Mouse (Mus musculus): ENCODE data around the gene Sgip1. TPM values are rescaled to one million over a fixed set of nuclear protein-coding genes. Genes with fewer than 3 reads are reported as not detected.

The Sgip1 gene
- polyA plus RNA-seq, 1 experiment, result 0.35 TPM

DNA sequence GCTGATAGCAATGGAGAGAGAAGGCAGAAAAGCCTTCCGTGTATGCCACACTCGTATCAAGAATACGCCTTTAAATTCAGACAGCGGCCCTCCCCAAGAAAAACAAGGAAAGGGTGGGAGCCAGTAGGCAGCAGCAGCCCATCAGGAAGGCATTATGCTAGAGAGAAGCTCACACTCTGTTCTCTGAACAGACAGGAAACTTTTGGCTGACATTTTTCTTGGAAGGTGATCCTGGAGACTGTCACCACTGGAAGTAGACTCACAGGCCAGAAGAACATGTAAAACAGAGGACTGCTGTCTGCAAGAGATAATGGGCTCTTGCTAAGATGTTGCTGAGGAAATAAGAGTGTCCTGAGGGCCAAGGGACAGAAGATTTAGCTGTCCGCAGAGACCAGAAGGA lies 158.6 kb downstream of the Sgip1 start:
- Histone ChIP-seq H3K27ac (ENCODE audit: insufficient read depth, low read depth, low read length) (no peak overlapping the region), H3K36me3 (ENCODE audit: control insufficient read depth, insufficient read depth, low read length) (no peaks in the 10 kb centered on the region), H3K4me1 (ENCODE audit: control insufficient read depth, insufficient read depth, insufficient read length, low read length) (no peaks in the 10 kb centered on the region), H3K27me3 (ENCODE audit: control insufficient read depth, insufficient read depth, low read length) (no peaks in the 10 kb centered on the region), H3K4me3 (ENCODE audit: low read depth, low read length) (no peak overlapping the region)
- TF ChIP-seq POLR2A (IDR thresholded peaks at IDR 0.05; ENCODE audit: low read depth, low read length), result no peak
- TF ChIP-seq CTCF (IDR thresholded peaks at IDR 0.05; ENCODE audit: extremely low read depth, insufficient read length, insufficient replicate concordance, low read depth, low read length), result no peak
- WGBS, result 93% methylated on average over 5 of the region's 5 CpGs

DNA sequence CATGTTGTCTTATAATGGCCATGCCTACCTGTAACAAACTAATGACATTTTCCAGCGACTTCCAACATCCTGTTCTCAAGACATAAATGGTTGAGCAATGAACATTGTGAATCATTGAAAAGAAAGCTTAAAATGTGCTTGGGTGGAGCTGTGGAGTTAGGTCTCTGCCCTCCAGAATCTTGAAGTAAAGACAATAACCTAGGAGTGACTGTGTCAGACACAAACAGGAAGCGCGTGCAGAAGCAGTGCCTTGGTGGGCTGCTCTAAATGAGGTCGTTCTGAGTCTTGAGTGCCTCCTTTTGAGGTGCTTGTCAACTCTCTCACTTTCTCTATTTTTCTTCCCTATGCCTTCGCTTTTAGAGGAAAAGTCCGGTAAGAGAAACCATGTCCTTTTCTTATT lies 159.1 kb downstream of the Sgip1 start:
- 81% methylated on average over 6 of the region's 6 CpGs for WGBS

DNA sequence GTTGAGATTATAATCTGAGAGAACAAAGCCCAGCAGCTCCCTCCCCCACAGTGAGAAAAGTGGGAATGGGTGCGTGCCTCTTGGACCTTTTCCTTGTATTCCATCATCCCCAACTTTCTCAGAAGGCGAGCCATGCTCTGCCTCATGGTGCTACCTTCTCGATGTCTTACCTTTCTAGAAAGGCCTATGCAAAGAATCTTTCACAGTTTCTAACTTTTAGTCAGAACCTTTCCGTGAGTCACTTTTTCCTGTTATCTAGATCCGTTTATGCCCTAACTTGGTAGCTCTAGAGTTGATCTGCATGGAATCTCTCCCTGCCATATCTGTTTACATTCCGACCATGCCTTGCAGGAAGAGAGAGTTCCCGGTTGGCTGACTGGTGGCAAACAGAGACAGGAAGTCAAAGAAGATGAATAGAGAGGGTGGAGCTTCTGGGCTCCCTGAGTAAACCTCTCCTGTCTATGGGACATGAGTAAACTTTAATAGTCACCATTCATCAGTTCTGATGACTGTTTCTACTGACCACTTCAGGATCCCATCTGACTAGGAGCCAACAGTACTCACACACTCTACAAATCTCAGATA lies 166.8 kb downstream of the Sgip1 start:
- Histone ChIP-seq H3K4me1 (ENCODE audit: control insufficient read depth, insufficient read depth, insufficient read length, low read length) (no peaks in the 10 kb centered on the region), H3K27me3 (ENCODE audit: control insufficient read depth, insufficient read depth, low read length) (no peaks in the 10 kb centered on the region), H3K27ac (ENCODE audit: insufficient read depth, low read depth, low read length) (no peak overlapping the region), H3K36me3 (ENCODE audit: control insufficient read depth, insufficient read depth, low read length) (no peaks in the 10 kb centered on the region), H3K4me3 (ENCODE audit: low read depth, low read length) (no peak overlapping the region)
- TF ChIP-seq CTCF (IDR thresholded peaks at IDR 0.05; ENCODE audit: extremely low read depth, insufficient read length, insufficient replicate concordance, low read depth, low read length), result no peak
- TF ChIP-seq POLR2A (IDR thresholded peaks at IDR 0.05; ENCODE audit: low read depth, low read length), result no peak
- 46% methylated on average over 7 of the region's 7 CpGs for WGBS

More for the DNA sequence above, 159.1 kb downstream of the Sgip1 start:
- TF ChIP-seq CTCF (IDR thresholded peaks at IDR 0.05; ENCODE audit: extremely low read depth, insufficient read length, insufficient replicate concordance, low read depth, low read length), result no peak
- TF ChIP-seq POLR2A (IDR thresholded peaks at IDR 0.05; ENCODE audit: low read depth, low read length), result no peak
- H3K4me3 ChIP-seq (ENCODE audit: low read depth, low read length), result no peak overlapping the region
- no peaks in the 10 kb centered on the region for H3K36me3 ChIP-seq (ENCODE audit: control insufficient read depth, insufficient read depth, low read length)
- no peaks in the 10 kb centered on the region for H3K27me3 ChIP-seq (ENCODE audit: control insufficient read depth, insufficient read depth, low read length)
- H3K4me1 ChIP-seq (ENCODE audit: control insufficient read depth, insufficient read depth, insufficient read length, low read length), result no peaks in the 10 kb centered on the region
- H3K27ac ChIP-seq (ENCODE audit: insufficient read depth, low read depth, low read length), result no peak overlapping the region

DNA sequence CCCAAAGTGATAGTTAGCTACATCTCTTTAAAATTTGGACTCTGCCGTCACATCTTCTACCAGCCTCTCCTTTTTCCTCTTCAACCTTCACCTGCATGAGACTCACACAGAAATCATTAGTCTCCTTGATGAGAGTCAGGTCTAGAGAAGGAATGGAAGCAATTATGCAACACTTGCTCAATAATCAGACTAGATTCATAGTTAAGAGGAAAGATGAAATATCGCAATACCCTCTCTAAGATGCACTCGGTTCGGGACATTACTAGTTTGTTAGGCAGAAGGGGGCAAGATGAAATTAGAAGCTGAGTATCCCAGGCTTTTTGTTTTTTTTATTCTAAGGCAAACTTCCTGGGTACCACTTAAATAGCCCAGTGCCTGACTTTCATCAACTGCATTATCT lies 169.1 kb downstream of the Sgip1 start:
- Histone ChIP-seq H3K4me1 (ENCODE audit: control insufficient read depth, insufficient read depth, insufficient read length, low read length) (no peaks in the 10 kb centered on the region), H3K36me3 (ENCODE audit: control insufficient read depth, insufficient read depth, low read length) (no peaks in the 10 kb centered on the region), H3K27ac (ENCODE audit: insufficient read depth, low read depth, low read length) (no peak overlapping the region), H3K27me3 (ENCODE audit: control insufficient read depth, insufficient read depth, low read length) (no peaks in the 10 kb centered on the region), H3K4me3 (ENCODE audit: low read depth, low read length) (no peak overlapping the region)
- 92% methylated on average over 4 of the region's 4 CpGs for WGBS
- TF ChIP-seq CTCF (IDR thresholded peaks at IDR 0.05; ENCODE audit: extremely low read depth, insufficient read length, insufficient replicate concordance, low read depth, low read length), result no peak
- no peak for TF ChIP-seq POLR2A (IDR thresholded peaks at IDR 0.05; ENCODE audit: low read depth, low read length)

DNA sequence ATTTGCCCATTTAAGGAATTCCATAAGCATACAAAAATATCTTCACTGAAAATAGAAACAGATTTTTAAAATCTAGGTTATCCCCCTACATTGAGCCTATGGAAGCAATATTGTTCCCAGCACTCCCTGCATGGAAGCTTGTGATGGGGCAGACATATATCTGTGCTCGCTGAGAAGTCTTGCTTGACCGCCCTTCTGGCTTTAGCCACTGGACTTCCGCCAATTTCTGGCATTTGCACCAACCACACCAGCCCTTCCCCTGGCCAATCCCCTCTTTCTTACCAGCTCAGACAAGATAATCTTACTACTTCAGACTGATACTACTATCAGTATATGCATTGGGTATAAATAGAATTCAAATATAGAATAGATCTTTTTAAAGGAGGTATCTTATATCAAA lies 172.1 kb downstream of the Sgip1 start:
- 91% methylated on average over 3 of the region's 3 CpGs for WGBS
- no peak for TF ChIP-seq CTCF (IDR thresholded peaks at IDR 0.05; ENCODE audit: extremely low read depth, insufficient read length, insufficient replicate concordance, low read depth, low read length)
- no peak for TF ChIP-seq POLR2A (IDR thresholded peaks at IDR 0.05; ENCODE audit: low read depth, low read length)
- no peak overlapping the region for H3K4me3 ChIP-seq (ENCODE audit: low read depth, low read length)
- no peaks in the 10 kb centered on the region for H3K27me3 ChIP-seq (ENCODE audit: control insufficient read depth, insufficient read depth, low read length)
- no peaks in the 10 kb centered on the region for H3K36me3 ChIP-seq (ENCODE audit: control insufficient read depth, insufficient read depth, low read length)
- H3K4me1 ChIP-seq (ENCODE audit: control insufficient read depth, insufficient read depth, insufficient read length, low read length), result no peaks in the 10 kb centered on the region
- no peak overlapping the region for H3K27ac ChIP-seq (ENCODE audit: insufficient read depth, low read depth, low read length)

DNA sequence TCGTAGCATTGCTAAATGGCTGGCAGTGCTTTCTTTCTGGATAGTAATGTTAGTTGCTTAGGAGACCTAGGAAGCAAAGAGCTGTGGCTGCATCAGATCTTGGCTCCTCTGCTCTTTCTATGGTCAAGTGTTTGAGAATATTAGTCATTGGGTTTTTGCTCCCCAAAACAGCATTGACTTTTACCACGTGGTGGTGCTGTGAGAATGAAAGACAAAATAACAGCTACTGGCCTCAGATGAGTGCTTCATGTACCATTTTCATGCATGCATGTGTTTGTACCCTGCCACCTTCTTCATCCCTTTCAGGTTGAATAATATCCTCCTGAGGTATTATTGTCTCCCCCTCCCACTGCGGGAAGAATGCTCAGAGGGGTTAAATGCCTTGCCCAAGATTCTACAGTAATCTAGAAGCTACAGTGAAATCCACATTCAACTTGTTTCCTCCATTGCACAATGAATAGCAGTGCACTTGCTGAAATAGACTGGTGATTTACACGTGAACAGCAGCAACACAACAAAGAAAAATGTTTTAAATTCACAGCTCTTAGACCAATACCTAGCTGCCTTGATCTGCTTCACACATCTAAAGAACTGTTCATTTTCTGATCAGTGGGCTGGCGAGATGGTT lies 172.7 kb downstream of the Sgip1 start:
- Histone ChIP-seq H3K27ac (ENCODE audit: insufficient read depth, low read depth, low read length) (no peak overlapping the region), H3K36me3 (ENCODE audit: control insufficient read depth, insufficient read depth, low read length) (no peaks in the 10 kb centered on the region), H3K27me3 (ENCODE audit: control insufficient read depth, insufficient read depth, low read length) (no peaks in the 10 kb centered on the region), H3K4me3 (ENCODE audit: low read depth, low read length) (no peak overlapping the region), H3K4me1 (ENCODE audit: control insufficient read depth, insufficient read depth, insufficient read length, low read length) (no peaks in the 10 kb centered on the region)
- TF ChIP-seq POLR2A (IDR thresholded peaks at IDR 0.05; ENCODE audit: low read depth, low read length) (no peak), CTCF (IDR thresholded peaks at IDR 0.05; ENCODE audit: extremely low read depth, insufficient read length, insufficient replicate concordance, low read depth, low read length) (no peak)
- WGBS, result 67% methylated on average over 5 of the region's 5 CpGs

DNA sequence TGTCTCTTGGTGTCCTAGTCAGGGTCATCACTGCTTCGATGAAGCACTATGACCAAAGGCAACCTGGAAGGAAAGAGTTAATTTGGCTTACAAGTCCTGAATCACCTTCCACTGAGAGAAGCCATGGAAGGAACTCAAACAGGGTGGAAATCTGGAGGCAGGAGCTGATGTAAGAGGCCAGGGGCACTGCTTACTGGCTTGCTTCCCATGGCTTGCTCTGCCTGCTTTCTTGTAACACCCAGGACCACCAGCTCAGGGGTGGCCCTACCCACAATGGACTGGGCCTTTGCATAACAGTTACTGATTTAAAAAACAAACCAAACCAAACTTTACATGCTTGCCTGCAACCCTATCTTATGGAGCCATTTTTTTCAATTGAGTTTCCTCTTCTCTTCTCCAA lies 177.1 kb downstream of the Sgip1 start:
- no peak for TF ChIP-seq POLR2A (IDR thresholded peaks at IDR 0.05; ENCODE audit: low read depth, low read length)
- TF ChIP-seq CTCF (IDR thresholded peaks at IDR 0.05; ENCODE audit: extremely low read depth, insufficient read length, insufficient replicate concordance, low read depth, low read length), result no peak
- WGBS, result 80% methylated on average over 1 of the region's 1 CpGs
- Histone ChIP-seq H3K4me1 (ENCODE audit: control insufficient read depth, insufficient read depth, insufficient read length, low read length) (no peaks in the 10 kb centered on the region), H3K36me3 (ENCODE audit: control insufficient read depth, insufficient read depth, low read length) (no peaks in the 10 kb centered on the region), H3K27me3 (ENCODE audit: control insufficient read depth, insufficient read depth, low read length) (no peaks in the 10 kb centered on the region), H3K4me3 (ENCODE audit: low read depth, low read length) (no peak overlapping the region), H3K27ac (ENCODE audit: insufficient read depth, low read depth, low read length) (no peak overlapping the region)

All from small intestine, adult 2 months (tissue).